Mouse (Mus musculus) cerebellum, adult 11 months (tissue): ENCODE data around the gene Slc25a17.

Experiments used
- DNase-seq: peaks from one replicate; pipeline ENCODE4 v3.0.0; 2022

The Slc25a17 gene

GRCm38 (mm10) chr15:81300520-81301069 is 60.0 kb downstream of the Slc25a17 start:
- no peak for DNase-seq

GRCm38 (mm10) chr15:81299549-81299948 is 61.1 kb downstream of the Slc25a17 start:
- DNase-seq: no peak

GRCm38 (mm10) chr15:81298213-81298612 is 62.4 kb downstream of the Slc25a17 start:
- DNase-seq: no peak

GRCm38 (mm10) chr15:81297543-81297942 is 63.1 kb downstream of the Slc25a17 start:
- no peak for DNase-seq

GRCm38 (mm10) chr15:81294897-81295296 is 65.7 kb downstream of the Slc25a17 start:
- DNase-seq: no peak

- no peak for DNase-seq
Observed at GRCm38 (mm10) chr15:81294386-81294785, 66.2 kb downstream of the Slc25a17 start.

- DNase-seq: no peak
Observed at GRCm38 (mm10) chr15:81290747-81291146, 69.9 kb downstream of the Slc25a17 start.

- DNase-seq: no peak
Observed at GRCm38 (mm10) chr15:81290230-81290629, 70.4 kb downstream of the Slc25a17 start.

GRCm38 (mm10) chr15:81284121-81284734 is 76.4 kb downstream of the Slc25a17 start:
- DNase-seq: no peak

- DNase-seq: no peak
Observed at GRCm38 (mm10) chr15:81278699-81279098, 81.9 kb downstream of the Slc25a17 start.

GRCm38 (mm10) chr15:81277928-81278327 is 82.7 kb downstream of the Slc25a17 start:
- DNase-seq: no peak

GRCm38 (mm10) chr15:81273361-81273760 is 87.3 kb downstream of the Slc25a17 start:
- DNase-seq: no peak

GRCm38 (mm10) chr15:81272305-81273053 is 88.1 kb downstream of the Slc25a17 start:
- peak; percentile 65 for DNase-seq
